Mouse (Mus musculus) urinary bladder, postnatal 36 days (tissue): ENCODE data around the gene 1700001J03Rik.
A peak's percentile ranks its signal among the peaks of the same experiment; 100 is the strongest.
"Not testable (repeated sequence)": the region's sequence is repeated elsewhere in the genome, so short reads cannot be mapped to it uniquely, and the experiment has no call there.

Source experiments
- DNase-seq, 2 experiments: peaks; one replicate each; pipeline ENCODE4 v3.0.0; 2022; ENCODE audit warnings: low spot score in 2 of 2, mixed read lengths in 1 of 2

Gene 1700001J03Rik

GRCm38 (mm10) chr5:146185204-146185603, at the start of gene 1700001J03Rik:
TSS of gene 1700001J03Rik (minus strand) at chr5:146185304.
- DNase-seq = not testable (repeated sequence)

GRCm38 (mm10) chr5:146234336-146234735, 49.2 kb upstream of the 1700001J03Rik start:
- DNase-seq = no peak

- no peak for DNase-seq
Measured at GRCm38 (mm10) chr5:146232816-146233215, 47.7 kb upstream of the 1700001J03Rik start.

- DNase-seq = no peak
Measured at GRCm38 (mm10) chr5:146232056-146232675, 47.1 kb upstream of the 1700001J03Rik start.

GRCm38 (mm10) chr5:146231655-146231996, 46.5 kb upstream of the 1700001J03Rik start:
- DNase-seq = no peak

GRCm38 (mm10) chr5:146230864-146231654, 46.0 kb upstream of the 1700001J03Rik start, which contains the start of gene Cdk8:
TSS of gene Cdk8 (plus strand) at chr5:146231230.
- DNase-seq = peak; percentile 88 to 90

GRCm38 (mm10) chr5:146229869-146230650, 45.0 kb upstream of the 1700001J03Rik start:
- DNase-seq = no peak

GRCm38 (mm10) chr5:146227496-146227895, 42.4 kb upstream of the 1700001J03Rik start:
- no peak for DNase-seq

- peak in 1 of 2 experiments; percentile 38 for DNase-seq
Measured at GRCm38 (mm10) chr5:146223786-146224185, 38.7 kb upstream of the 1700001J03Rik start.

GRCm38 (mm10) chr5:146221722-146222121, 36.6 kb upstream of the 1700001J03Rik start:
- DNase-seq = no peak

GRCm38 (mm10) chr5:146220879-146221714, 36.0 kb upstream of the 1700001J03Rik start, which contains the start of gene Rnf6:
TSS of gene Rnf6 (minus strand) at chr5:146221555.
- peak; percentile 80 to 94 for DNase-seq

GRCm38 (mm10) chr5:146220501-146220878, 35.4 kb upstream of the 1700001J03Rik start:
- DNase-seq = no peak

GRCm38 (mm10) chr5:146205537-146205936, 20.4 kb upstream of the 1700001J03Rik start:
- DNase-seq = no peak

GRCm38 (mm10) chr5:146203921-146204320, 18.8 kb upstream of the 1700001J03Rik start:
- DNase-seq = no peak

- DNase-seq = no peak
Measured at GRCm38 (mm10) chr5:146200580-146200979, 15.5 kb upstream of the 1700001J03Rik start.

- DNase-seq = no peak
Measured at GRCm38 (mm10) chr5:146199540-146199939, 14.4 kb upstream of the 1700001J03Rik start.

GRCm38 (mm10) chr5:146199073-146199472, 14.0 kb upstream of the 1700001J03Rik start:
- no peak for DNase-seq

GRCm38 (mm10) chr5:146193360-146193759, 8.3 kb upstream of the 1700001J03Rik start:
- DNase-seq = no peak

- no peak for DNase-seq
Measured at GRCm38 (mm10) chr5:146190501-146191269, 5.6 kb upstream of the 1700001J03Rik start.

- no peak for DNase-seq
Measured at GRCm38 (mm10) chr5:146190093-146190492, 5.0 kb upstream of the 1700001J03Rik start.
